Mouse (Mus musculus) kidney, embryonic 14.5 days (tissue): ENCODE data around the gene Arhgap19. TPM values are rescaled to one million over a fixed set of nuclear protein-coding genes. Genes with fewer than 3 reads are reported as not detected.

ENCODE experiments used
- ATAC-seq: fragments of 200-750 bp; cut with Nextera tagmentation; 2 replicates; pipeline ENCODE4 v1.8.0; 2017; ENCODE audit warnings: moderate number of reproducible peaks, mild to moderate bottlenecking, moderate TSS enrichment, moderate library complexity; ENCODE audit not compliant: low FRiP score, low TSS enrichment
- H3K27ac ChIP-seq: fragments of 300-500 bp; sonication (generic); 2 replicates; pipeline ENCODE4 v1.5.1; 2014; ENCODE audit warnings: low read depth, mild to moderate bottlenecking, low read length, moderate library complexity, mixed read lengths
- H3K27me3 ChIP-seq: fragments of 300-500 bp; sonication (generic); 2 replicates; pipeline ENCODE4 v1.6.1; 2014; ENCODE audit warnings: mild to moderate bottlenecking, low read length; ENCODE audit not compliant: control insufficient read depth, insufficient read depth
- H3K36me3 ChIP-seq: fragments of 300-500 bp; sonication (generic); 2 replicates; pipeline ENCODE4 v1.6.1; 2014; ENCODE audit warnings: low read length, mixed read lengths; ENCODE audit not compliant: control insufficient read depth, insufficient read depth
- H3K4me1 ChIP-seq: fragments of 300-500 bp; sonication (generic); 2 replicates; pipeline ENCODE4 v1.6.1; 2014; ENCODE audit warnings: low read length, mixed read lengths; ENCODE audit not compliant: control insufficient read depth, insufficient read depth
- H3K4me2 ChIP-seq: fragments of 300-500 bp; sonication (generic); replicated peaks from 2 replicates; pipeline ENCODE4 v1.6.1; 2014; ENCODE audit warnings: low read depth, mild to moderate bottlenecking, low read length
- H3K4me3 ChIP-seq: fragments of 300-500 bp; sonication (generic); 2 replicates; pipeline ENCODE4 v1.5.1; 2014; ENCODE audit warnings: mild to moderate bottlenecking, low read length
- H3K9ac ChIP-seq: fragments of 300-500 bp; sonication (generic); 2 replicates; pipeline ENCODE4 v1.6.1; 2014; ENCODE audit warnings: low read depth, mild to moderate bottlenecking, low read length, moderate library complexity
- H3K9me3 ChIP-seq: fragments of 300-500 bp; sonication (generic); 2 replicates; pipeline ENCODE4 v1.6.1; 2016; ENCODE audit warnings: low read length; ENCODE audit not compliant: control insufficient read depth
- WGBS: fragments of 180-500 bp; shearing (Covaris S2); extraction: QIAGEN DNeasy Blood & Tissue Kit; methylation state at CpG from one replicate; pipeline ENCODE4 v1.1.7; 2014; 5-methylcytosine and 5-hydroxymethylcytosine counted together
- polyA plus RNA-seq: library from polyadenylated mRNA; unstranded; fragments of >200 nt; fragmentation: Nextera tagmentation; extraction: Ambion mirVana; gene quantifications from 2 replicates; pipeline ENCODE4 v1.2.1, GENCODE M21; 2014

Gene Arhgap19
- polyA plus RNA-seq, 1 experiment from 2014 or later = 38.1 TPM

DNA sequence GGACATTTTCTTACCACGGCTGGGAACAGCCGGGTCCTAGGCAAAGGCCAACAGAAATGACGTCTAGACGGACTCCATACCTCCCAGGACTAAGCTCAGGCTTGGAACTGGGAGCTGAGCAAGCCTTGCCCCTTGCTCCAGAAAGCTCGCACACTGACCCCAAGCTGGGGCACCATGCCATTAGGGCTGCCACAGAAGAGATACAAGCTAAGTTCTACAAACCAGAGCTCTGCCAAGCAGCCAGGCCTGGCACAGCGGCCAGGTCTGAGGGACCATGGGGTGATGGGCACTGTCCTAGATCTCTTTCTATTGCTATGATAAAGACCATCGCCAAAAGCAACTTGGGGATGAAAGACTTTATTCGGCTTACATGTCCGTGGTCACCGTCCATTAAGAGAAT, 10.7 kb upstream of the Arhgap19 start:
- no peak for ATAC-seq
- no peak overlapping the region for H3K4me2 ChIP-seq
- no peak overlapping the region for H3K9ac ChIP-seq
- WGBS = 90% methylated on average over 10 of the region's 10 CpGs
- H3K9me3 ChIP-seq = no peaks in the 10 kb centered on the region
- no peaks in the 10 kb centered on the region for H3K36me3 ChIP-seq
- no peak overlapping the region for H3K27ac ChIP-seq
- H3K4me3 ChIP-seq = no peak overlapping the region
- no peaks in the 10 kb centered on the region for H3K27me3 ChIP-seq
- H3K4me1 ChIP-seq = peaks cover 8% of the 10 kb centered on the region; the same call in 1 of the 2 replicates

GRCm38 (mm10) chr19:41810074-41810473, 8.2 kb upstream of the Arhgap19 start:
- Histone ChIP-seq H3K27me3 (no peaks in the 10 kb centered on the region), H3K9ac (no peak overlapping the region), H3K36me3 (no peaks in the 10 kb centered on the region), H3K4me2 (no peak overlapping the region), H3K27ac (0 out of 2 replicates have a peak overlapping the region, but pooled peaks have one; percentile 2), H3K4me1 (peaks cover 4% of the 10 kb centered on the region; the same call in 1 of the 2 replicates), H3K9me3 (peaks cover 5% of the 10 kb centered on the region; the same call in 1 of the 2 replicates), H3K4me3 (no peak overlapping the region)
- 53% methylated on average over 5 of the region's 5 CpGs for WGBS
- no peak for ATAC-seq

- H3K4me2 ChIP-seq = no peak overlapping the region
- WGBS = 86% methylated on average over 8 of the region's 8 CpGs
- no peaks in the 10 kb centered on the region for H3K36me3 ChIP-seq
- peaks cover 4% of the 10 kb centered on the region; the same call in 1 of the 2 replicates for H3K4me1 ChIP-seq
- H3K9me3 ChIP-seq = peaks cover 5% of the 10 kb centered on the region; the same call in 1 of the 2 replicates
- no peak overlapping the region for H3K4me3 ChIP-seq
- ATAC-seq = no peak
- H3K27ac ChIP-seq = no peak overlapping the region
- no peaks in the 10 kb centered on the region for H3K27me3 ChIP-seq
- H3K9ac ChIP-seq = no peak overlapping the region
Observed at GRCm38 (mm10) chr19:41808104-41808634, 6.3 kb upstream of the Arhgap19 start.

GRCm38 (mm10) chr19:41807497-41807896, 5.7 kb upstream of the Arhgap19 start:
- H3K27me3 ChIP-seq = no peaks in the 10 kb centered on the region
- no peak overlapping the region for H3K27ac ChIP-seq
- no peaks in the 10 kb centered on the region for H3K36me3 ChIP-seq
- peaks cover 4% of the 10 kb centered on the region; the same call in 1 of the 2 replicates for H3K4me1 ChIP-seq
- H3K4me2 ChIP-seq = no peak overlapping the region
- H3K9ac ChIP-seq = no peak overlapping the region
- no peak overlapping the region for H3K4me3 ChIP-seq
- peaks cover 5% of the 10 kb centered on the region; the same call in 1 of the 2 replicates for H3K9me3 ChIP-seq
- WGBS = 91% methylated on average over 9 of the region's 9 CpGs
- no peak for ATAC-seq

GRCm38 (mm10) chr19:41805831-41806230, 4.0 kb upstream of the Arhgap19 start:
- no peak for ATAC-seq
- WGBS = 93% methylated on average over 4 of the region's 4 CpGs
- H3K27me3 ChIP-seq = no peaks in the 10 kb centered on the region
- H3K9ac ChIP-seq = no peak overlapping the region
- no peaks in the 10 kb centered on the region for H3K36me3 ChIP-seq
- no peak overlapping the region for H3K4me3 ChIP-seq
- H3K4me2 ChIP-seq = no peak overlapping the region
- peaks cover 5% of the 10 kb centered on the region; the same call in 1 of the 2 replicates for H3K9me3 ChIP-seq
- H3K27ac ChIP-seq = no peak overlapping the region
- H3K4me1 ChIP-seq = peaks cover 3% of the 10 kb centered on the region; the same call in 1 of the 2 replicates

GRCm38 (mm10) chr19:41803322-41803721, 1.5 kb upstream of the Arhgap19 start:
- no peak overlapping the region for H3K4me3 ChIP-seq
- H3K9me3 ChIP-seq = peaks cover 5% of the 10 kb centered on the region; the same call in 1 of the 2 replicates
- H3K36me3 ChIP-seq = no peaks in the 10 kb centered on the region
- H3K4me2 ChIP-seq = no peak overlapping the region
- no peak overlapping the region for H3K27ac ChIP-seq
- ATAC-seq = no peak
- H3K27me3 ChIP-seq = no peaks in the 10 kb centered on the region
- peaks cover 8% of the 10 kb centered on the region; the same call in 1 of the 2 replicates for H3K4me1 ChIP-seq
- no peak overlapping the region for H3K9ac ChIP-seq
- WGBS = 53% methylated on average over 7 of the region's 7 CpGs

DNA sequence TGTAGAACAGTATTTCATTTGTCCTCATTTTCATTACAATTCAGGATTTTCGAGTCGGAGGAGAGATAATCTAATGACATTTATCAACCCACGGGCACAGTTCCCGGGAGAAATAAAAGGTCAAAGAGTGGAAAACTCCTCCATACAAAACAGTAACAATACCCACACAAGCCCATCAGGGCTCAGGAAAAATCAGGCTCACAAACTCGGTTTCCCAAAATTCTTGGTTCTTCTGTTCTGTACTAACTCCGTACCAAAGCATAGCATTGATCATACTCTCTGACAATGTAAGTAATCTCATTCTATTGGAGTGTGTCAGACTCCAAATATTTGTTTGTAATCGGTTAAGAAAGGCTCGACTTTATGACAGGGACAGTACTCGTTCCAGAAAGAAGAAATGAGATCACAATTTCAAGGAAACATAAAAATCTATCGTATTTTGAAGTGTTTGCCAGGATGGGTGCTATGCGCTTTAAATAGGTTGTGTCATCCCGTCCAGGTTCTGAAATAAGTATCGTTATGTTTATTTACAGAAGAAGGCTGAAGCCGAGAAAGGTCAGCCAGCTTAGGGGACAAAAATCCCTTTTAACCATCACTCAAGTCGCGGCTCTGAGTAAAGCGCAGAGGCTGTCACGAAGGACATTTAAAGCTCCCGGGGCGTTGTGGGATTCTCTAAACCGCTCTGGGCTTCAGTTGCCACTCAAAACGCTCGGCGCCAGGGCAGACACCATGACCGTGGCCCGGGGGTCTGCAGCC, 683 bp downstream of the Arhgap19 start:
- H3K4me2 ChIP-seq = peak overlapping the region; percentile 66
- H3K36me3 ChIP-seq = no peaks in the 10 kb centered on the region
- H3K27me3 ChIP-seq = no peaks in the 10 kb centered on the region
- H3K9me3 ChIP-seq = peaks cover 5% of the 10 kb centered on the region; the same call in 1 of the 2 replicates
- ATAC-seq = no peak
- H3K4me1 ChIP-seq = peaks cover 8% of the 10 kb centered on the region; the same call in 1 of the 2 replicates
- peak overlapping the region; percentile 66 for H3K9ac ChIP-seq
- H3K27ac ChIP-seq = no peak overlapping the region; the same call in 1 of the 2 replicates
- H3K4me3 ChIP-seq = peak overlapping the region; percentile 64
- 4% methylated on average over 26 of the region's 26 CpGs for WGBS

DNA sequence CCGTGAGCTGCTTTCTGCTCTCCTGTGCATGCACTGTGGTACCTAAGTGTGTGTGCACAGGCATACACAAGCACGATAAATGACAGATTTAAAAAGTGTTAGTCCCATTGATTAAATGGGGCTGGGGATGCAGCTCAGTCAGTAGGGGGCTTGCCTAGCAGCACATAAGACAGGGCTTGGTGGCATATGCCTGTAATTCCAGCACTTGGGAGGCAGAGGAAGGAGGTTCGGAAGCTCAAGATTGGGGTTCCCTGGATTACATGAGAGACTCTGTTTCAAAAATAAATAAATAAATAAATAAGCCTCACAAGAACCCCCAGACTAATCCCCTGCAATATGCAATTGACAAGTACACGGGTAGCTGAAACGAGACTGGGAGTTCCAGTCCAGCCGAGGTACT, 1.4 kb downstream of the Arhgap19 start:
- ATAC-seq = no peak
- H3K36me3 ChIP-seq = no peaks in the 10 kb centered on the region
- WGBS = 51% methylated on average over 6 of the region's 6 CpGs
- peak overlapping the region; percentile 64 for H3K4me3 ChIP-seq
- H3K27ac ChIP-seq = no peak overlapping the region
- H3K9me3 ChIP-seq = no peaks in the 10 kb centered on the region
- H3K4me2 ChIP-seq = peak overlapping the region; percentile 66
- peaks cover 8% of the 10 kb centered on the region; the same call in 1 of the 2 replicates for H3K4me1 ChIP-seq
- H3K9ac ChIP-seq = no peak overlapping the region
- H3K27me3 ChIP-seq = no peaks in the 10 kb centered on the region

DNA sequence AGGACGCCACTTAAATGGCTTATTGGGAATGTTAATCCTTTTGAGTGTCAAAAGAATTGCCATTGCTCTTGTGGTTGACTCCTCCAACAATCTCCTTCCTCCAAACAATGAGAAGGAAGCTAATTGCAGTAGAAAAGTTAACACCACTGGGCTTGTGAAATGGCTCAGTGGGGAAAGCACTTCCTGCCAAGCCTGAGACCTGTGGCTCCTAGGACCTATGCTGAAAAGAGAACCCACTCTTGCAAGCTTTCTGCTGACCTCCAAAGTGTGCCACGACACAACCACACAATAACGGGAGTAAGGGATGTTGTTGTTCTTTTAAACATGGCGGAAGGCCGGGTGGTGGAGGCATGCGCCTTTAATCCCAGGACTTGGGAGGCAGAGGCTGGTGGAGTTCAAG, 4.3 kb downstream of the Arhgap19 start:
- 90% methylated on average over 6 of the region's 6 CpGs for WGBS
- Histone ChIP-seq H3K4me3 (no peak overlapping the region), H3K4me2 (no peak overlapping the region), H3K27me3 (no peaks in the 10 kb centered on the region), H3K4me1 (peaks cover 9% of the 10 kb centered on the region), H3K9ac (no peak overlapping the region), H3K36me3 (no peaks in the 10 kb centered on the region), H3K27ac (no peak overlapping the region), H3K9me3 (no peaks in the 10 kb centered on the region)
- no peak for ATAC-seq
